Mouse (Mus musculus) embryonic facial prominence, embryonic 11.5 days (tissue): ENCODE data around the gene Fbxw11. TPM values are rescaled to one million over a fixed set of nuclear protein-coding genes. Genes with fewer than 3 reads are reported as not detected.

ENCODE experiments used
- ATAC-seq: fragments of 200-750 bp; cut with Nextera tagmentation; replicated peaks from 2 replicates; pipeline ENCODE4 v1.8.0; 2017; ENCODE audit warnings: low read depth; ENCODE audit not compliant: insufficient number of reproducible peaks, low FRiP score, low TSS enrichment
- DNase-seq: peaks from one replicate; pipeline ENCODE4 v3.0.0-alpha.2; 2015; ENCODE audit warnings: low spot score
- H3K27ac ChIP-seq: fragments of 300-500 bp; sonication (generic); replicated peaks from 2 replicates; pipeline ENCODE4 v1.5.1; 2014; ENCODE audit warnings: mild to moderate bottlenecking, low read depth, low read length, control low read depth
- H3K27me3 ChIP-seq: fragments of 300-500 bp; sonication (generic); 2 replicates; pipeline ENCODE4 v1.6.1; 2014; ENCODE audit warnings: mild to moderate bottlenecking, low read length, moderate library complexity, mixed read lengths; ENCODE audit not compliant: control insufficient read depth, insufficient read depth
- H3K36me3 ChIP-seq: fragments of 300-500 bp; sonication (generic); replicated peaks from 2 replicates; pipeline ENCODE4 v1.6.1; 2014; ENCODE audit warnings: low read depth, mild to moderate bottlenecking, low read length, moderate library complexity, mixed read lengths; ENCODE audit not compliant: control insufficient read depth, insufficient read depth
- H3K4me1 ChIP-seq: fragments of 300-500 bp; sonication (generic); 2 replicates; pipeline ENCODE4 v1.6.1; 2014; ENCODE audit warnings: low read length, mixed read lengths; ENCODE audit not compliant: control insufficient read depth, insufficient read depth
- H3K4me2 ChIP-seq: fragments of 300-500 bp; sonication (generic); 2 replicates; pipeline ENCODE4 v1.6.1; 2014; ENCODE audit warnings: low read depth, mild to moderate bottlenecking, control low read depth, low read length, moderate library complexity
- H3K4me3 ChIP-seq: fragments of 300-500 bp; sonication (generic); 2 replicates; pipeline ENCODE4 v1.5.1; 2014; ENCODE audit warnings: low read depth, low read length, control low read depth
- H3K9ac ChIP-seq: fragments of 300-500 bp; sonication (generic); replicated peaks from 2 replicates; pipeline ENCODE4 v1.6.1; 2014; ENCODE audit warnings: mild to moderate bottlenecking, control low read depth, low read length
- H3K9me3 ChIP-seq: fragments of 300-500 bp; sonication (generic); replicated peaks from 2 replicates; pipeline ENCODE4 v1.6.1; 2016; ENCODE audit warnings: mild to moderate bottlenecking, low read length, inconsistent platforms, mixed read lengths; ENCODE audit not compliant: control insufficient read depth
- WGBS: fragments of 180-500 bp; shearing (Covaris S2); extraction: QIAGEN DNeasy Blood & Tissue Kit; methylation state at CpG from one replicate; pipeline ENCODE4 v1.1.7; 2014; 5-methylcytosine and 5-hydroxymethylcytosine counted together
- polyA plus RNA-seq: library from polyadenylated mRNA; unstranded; fragments of >200 nt; fragmentation: Nextera tagmentation; extraction: Ambion mirVana; gene quantifications from 2 replicates; pipeline ENCODE4 v1.2.1, GENCODE M21; 2014

Gene Fbxw11
- polyA plus RNA-seq, 1 experiment from 2014 or later = 90.6 TPM

- Histone ChIP-seq H3K27ac (no peak overlapping the region), H3K36me3 (no peaks in the 10 kb centered on the region), H3K4me2 (no peak overlapping the region), H3K4me3 (no peak overlapping the region), H3K9me3 (no peaks in the 10 kb centered on the region), H3K4me1 (no peaks in the 10 kb centered on the region), H3K27me3 (no peaks in the 10 kb centered on the region), H3K9ac (no peak overlapping the region)
- DNase-seq (no peak), ATAC-seq (no peak)
- WGBS = 94% methylated on average over 6 of the region's 6 CpGs
Observed at GRCm38 (mm10) chr11:32733195-32733594, 90.7 kb downstream of the Fbxw11 start.

GRCm38 (mm10) chr11:32736371-32736770 is 93.8 kb downstream of the Fbxw11 start:
- no peaks in the 10 kb centered on the region for H3K4me1 ChIP-seq
- H3K4me3 ChIP-seq = no peak overlapping the region
- peaks cover 3% of the 10 kb centered on the region for H3K36me3 ChIP-seq
- H3K27me3 ChIP-seq = no peaks in the 10 kb centered on the region
- no peak overlapping the region for H3K9ac ChIP-seq
- no peaks in the 10 kb centered on the region for H3K9me3 ChIP-seq
- H3K27ac ChIP-seq = no peak overlapping the region
- ATAC-seq = no peak
- no peak for DNase-seq
- WGBS = 88% methylated on average over 2 of the region's 2 CpGs
- H3K4me2 ChIP-seq = no peak overlapping the region

- no peaks in the 10 kb centered on the region for H3K27me3 ChIP-seq
- H3K4me3 ChIP-seq = no peak overlapping the region
- H3K36me3 ChIP-seq = peaks cover 3% of the 10 kb centered on the region
Observed at GRCm38 (mm10) chr11:32737729-32738128, 95.2 kb downstream of the Fbxw11 start.

GRCm38 (mm10) chr11:32743891-32744290 is 101.4 kb downstream of the Fbxw11 start:
- Histone ChIP-seq H3K4me2 (no peak overlapping the region), H3K27ac (no peak overlapping the region), H3K4me1 (no peaks in the 10 kb centered on the region), H3K36me3 (peaks cover 3% of the 10 kb centered on the region), H3K27me3 (no peaks in the 10 kb centered on the region), H3K9ac (no peak overlapping the region), H3K4me3 (no peak overlapping the region), H3K9me3 (no peaks in the 10 kb centered on the region)
- DNase-seq (peak; percentile 38), ATAC-seq (no peak)
- WGBS = 31% methylated on average over 5 of the region's 5 CpGs

More at GRCm38 (mm10) chr11:32737729-32738128, 95.2 kb downstream of the Fbxw11 start:
- WGBS = 92% methylated on average over 5 of the region's 5 CpGs
- Histone ChIP-seq H3K27ac (no peak overlapping the region), H3K4me1 (no peaks in the 10 kb centered on the region), H3K4me2 (no peak overlapping the region), H3K9ac (no peak overlapping the region), H3K9me3 (no peaks in the 10 kb centered on the region)
- ATAC-seq (no peak), DNase-seq (no peak)

- H3K9ac ChIP-seq = no peak overlapping the region
- H3K27ac ChIP-seq = no peak overlapping the region
- no peaks in the 10 kb centered on the region for H3K9me3 ChIP-seq
- no peaks in the 10 kb centered on the region for H3K4me1 ChIP-seq
- WGBS = 89% methylated on average over 7 of the region's 7 CpGs
- H3K27me3 ChIP-seq = no peaks in the 10 kb centered on the region
- DNase-seq (no peak), ATAC-seq (no peak)
- peaks cover 3% of the 10 kb centered on the region for H3K36me3 ChIP-seq
- no peak overlapping the region for H3K4me2 ChIP-seq
- H3K4me3 ChIP-seq = no peak overlapping the region
Observed at GRCm38 (mm10) chr11:32744463-32744862, 101.9 kb downstream of the Fbxw11 start.

GRCm38 (mm10) chr11:32745466-32745865 is 102.9 kb downstream of the Fbxw11 start:
- Histone ChIP-seq H3K27me3 (no peaks in the 10 kb centered on the region), H3K9me3 (no peaks in the 10 kb centered on the region), H3K4me2 (no peak overlapping the region), H3K4me1 (no peaks in the 10 kb centered on the region), H3K36me3 (peaks cover 3% of the 10 kb centered on the region), H3K9ac (no peak overlapping the region), H3K4me3 (no peak overlapping the region), H3K27ac (no peak overlapping the region)
- no peak for DNase-seq
- ATAC-seq = no peak
- WGBS = 83% methylated on average over 4 of the region's 4 CpGs

GRCm38 (mm10) chr11:32746036-32746435 is 103.5 kb downstream of the Fbxw11 start:
- ATAC-seq = no peak
- H3K27ac ChIP-seq = no peak overlapping the region
- H3K4me3 ChIP-seq = no peak overlapping the region
- H3K36me3 ChIP-seq = no peaks in the 10 kb centered on the region; the same call in none of the 2 replicates
- 72% methylated on average over 5 of the region's 5 CpGs for WGBS
- H3K4me1 ChIP-seq = no peaks in the 10 kb centered on the region
- no peak overlapping the region for H3K4me2 ChIP-seq
- H3K27me3 ChIP-seq = no peaks in the 10 kb centered on the region
- no peak for DNase-seq
- H3K9me3 ChIP-seq = no peaks in the 10 kb centered on the region
- H3K9ac ChIP-seq = no peak overlapping the region

GRCm38 (mm10) chr11:32746475-32746874 is 104.0 kb downstream of the Fbxw11 start:
- no peaks in the 10 kb centered on the region for H3K9me3 ChIP-seq
- no peaks in the 10 kb centered on the region; the same call in none of the 2 replicates for H3K36me3 ChIP-seq
- ATAC-seq (no peak), DNase-seq (no peak)
- no peak overlapping the region for H3K4me2 ChIP-seq
- H3K4me3 ChIP-seq = no peak overlapping the region
- no peaks in the 10 kb centered on the region for H3K4me1 ChIP-seq
- no peaks in the 10 kb centered on the region for H3K27me3 ChIP-seq
- no peak overlapping the region for H3K9ac ChIP-seq
- WGBS = 76% methylated on average over 3 of the region's 3 CpGs
- no peak overlapping the region for H3K27ac ChIP-seq
